Mouse (Mus musculus) forebrain, embryonic 15.5 days (tissue): ENCODE data around the gene Elfn2. TPM values are rescaled to one million over a fixed set of nuclear protein-coding genes. Genes with fewer than 3 reads are reported as not detected.

Experiments
- ATAC-seq: fragments of 200-750 bp; cut with Nextera tagmentation; replicated peaks from 2 replicates; pipeline ENCODE4 v1.8.0; 2017; ENCODE audit warnings: mild to moderate bottlenecking, moderate TSS enrichment, moderate library complexity
- H3K27ac ChIP-seq: fragments of 300-500 bp; sonication (generic); replicated peaks from 2 replicates; pipeline ENCODE4 v1.5.1; 2015; ENCODE audit warnings: mild to moderate bottlenecking, inconsistent platforms
- H3K27me3 ChIP-seq: fragments of 300-500 bp; sonication (generic); 2 replicates; pipeline ENCODE4 v1.6.1; 2015; ENCODE audit warnings: inconsistent platforms
- H3K36me3 ChIP-seq: fragments of 300-500 bp; sonication (generic); 2 replicates; pipeline ENCODE4 v1.6.1; 2015; ENCODE audit warnings: mild to moderate bottlenecking, inconsistent platforms
- H3K4me1 ChIP-seq: fragments of 300-500 bp; sonication (generic); 2 replicates; pipeline ENCODE4 v1.6.1; 2015; ENCODE audit warnings: inconsistent platforms
- H3K4me2 ChIP-seq: fragments of 300-500 bp; sonication (generic); replicated peaks from 2 replicates; pipeline ENCODE4 v1.6.1; 2015; ENCODE audit warnings: mild to moderate bottlenecking, inconsistent platforms
- H3K4me3 ChIP-seq: fragments of 300-500 bp; sonication (generic); 2 replicates; pipeline ENCODE4 v1.5.1; 2015; ENCODE audit warnings: mild to moderate bottlenecking, inconsistent platforms
- H3K9ac ChIP-seq: fragments of 300-500 bp; sonication (generic); replicated peaks from 2 replicates; pipeline ENCODE4 v1.6.1; 2015; ENCODE audit warnings: mild to moderate bottlenecking, inconsistent platforms
- H3K9me3 ChIP-seq: fragments of 300-500 bp; sonication (generic); 2 replicates; pipeline ENCODE4 v1.6.1; 2016; ENCODE audit warnings: inconsistent platforms
- WGBS: fragments of 180-500 bp; shearing (Covaris S2); methylation state at CpG from one replicate; pipeline ENCODE4 v1.1.7; 2015; ENCODE audit warnings: mixed read lengths; 5-methylcytosine and 5-hydroxymethylcytosine counted together
- polyA plus RNA-seq: library from polyadenylated mRNA; unstranded; fragments of >200 nt; fragmentation: Nextera tagmentation; extraction: Ambion mirVana; gene quantifications from 2 replicates; pipeline ENCODE4 v1.2.1, GENCODE M21; 2015

Elfn2 gene
- polyA plus RNA-seq, 1 experiment from 2014 or later = 6.8 TPM

DNA sequence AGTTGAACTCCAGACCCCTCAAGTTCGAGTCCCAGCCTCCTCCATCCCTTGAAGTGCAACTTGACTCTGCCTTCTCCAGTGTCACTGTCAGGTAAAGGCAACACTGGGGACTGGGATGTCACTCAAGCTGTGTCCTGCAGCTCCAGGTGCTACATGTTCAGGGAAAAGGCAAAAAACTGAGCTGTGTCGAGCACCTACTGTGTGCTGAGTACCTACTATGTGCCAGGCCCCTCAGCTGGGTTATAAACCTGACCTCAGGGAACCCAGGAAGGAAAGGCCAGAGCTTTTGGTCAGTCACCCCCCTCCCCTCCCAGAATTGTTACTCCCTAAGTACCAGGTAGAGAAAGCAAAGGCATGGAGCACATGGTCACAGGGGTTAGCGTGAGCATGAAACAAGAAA, 19.1 kb downstream of the Elfn2 start:
- WGBS = 61% methylated on average over 3 of the region's 3 CpGs
- Histone ChIP-seq H3K4me3 (no peak overlapping the region), H3K4me2 (no peak overlapping the region), H3K9me3 (no peaks in the 10 kb centered on the region), H3K4me1 (peaks cover 44% of the 10 kb centered on the region), H3K36me3 (no peaks in the 10 kb centered on the region), H3K27me3 (no peaks in the 10 kb centered on the region), H3K27ac (peak overlapping the region; percentile 93), H3K9ac (no peak overlapping the region)
- no peak for ATAC-seq

DNA sequence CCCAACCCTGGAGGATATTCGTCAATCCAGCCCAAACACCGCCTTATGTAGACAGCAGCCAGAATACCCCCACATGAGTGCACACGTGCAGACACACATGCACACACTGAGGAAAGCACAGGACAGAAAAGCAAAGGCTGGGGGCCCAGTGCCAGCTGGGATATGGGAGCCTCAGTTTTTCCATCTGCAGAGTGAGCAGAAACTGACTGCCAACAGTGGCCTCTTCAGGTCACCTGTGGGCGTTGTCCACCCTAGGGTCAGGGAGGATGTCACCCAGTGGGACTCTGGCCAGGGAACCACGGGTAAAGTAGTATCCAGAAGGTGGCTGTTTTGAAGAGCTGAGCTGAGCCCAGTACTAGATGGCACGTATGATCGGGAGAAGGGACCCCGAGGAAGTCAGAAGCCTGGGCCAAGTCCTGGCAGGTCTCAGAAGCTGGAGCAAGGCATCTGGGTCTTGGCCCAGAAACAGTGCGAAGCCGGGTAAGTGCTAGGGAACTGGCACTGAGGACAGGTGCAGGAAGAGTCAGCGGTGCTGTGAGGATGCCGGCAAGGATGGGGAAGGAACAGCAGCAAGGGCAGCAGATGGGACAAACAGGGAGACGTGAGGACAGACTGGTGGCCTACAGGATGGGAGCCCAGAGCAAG, 20.0 kb downstream of the Elfn2 start:
- H3K4me3 ChIP-seq = no peak overlapping the region
- H3K36me3 ChIP-seq = no peaks in the 10 kb centered on the region
- no peak overlapping the region for H3K9ac ChIP-seq
- H3K27ac ChIP-seq = peak overlapping the region; percentile 93
- peaks cover 41% of the 10 kb centered on the region for H3K4me1 ChIP-seq
- H3K4me2 ChIP-seq = peak overlapping the region; percentile 12; the same call in 1 of the 2 replicates
- no peaks in the 10 kb centered on the region for H3K9me3 ChIP-seq
- peak; percentile 74 for ATAC-seq
- 53% methylated on average over 13 of the region's 13 CpGs for WGBS
- H3K27me3 ChIP-seq = no peaks in the 10 kb centered on the region

- H3K27ac ChIP-seq = peak overlapping the region; percentile 93
- H3K27me3 ChIP-seq = no peaks in the 10 kb centered on the region
- H3K36me3 ChIP-seq = no peaks in the 10 kb centered on the region
- H3K4me1 ChIP-seq = peaks cover 41% of the 10 kb centered on the region
- H3K4me3 ChIP-seq = no peak overlapping the region
- H3K9me3 ChIP-seq = no peaks in the 10 kb centered on the region
- peak; percentile 70 for ATAC-seq
- peak overlapping the region; percentile 12; the same call in 1 of the 2 replicates for H3K4me2 ChIP-seq
- WGBS = 7% methylated on average over 5 of the region's 5 CpGs
- H3K9ac ChIP-seq = no peak overlapping the region
Observed at GRCm38 (mm10) chr15:78698084-78698483, 20.5 kb downstream of the Elfn2 start.

- H3K36me3 ChIP-seq = no peaks in the 10 kb centered on the region
- WGBS = 2% methylated on average over 5 of the region's 5 CpGs
- H3K27ac ChIP-seq = 0 out of 2 replicates have a peak overlapping the region, but pooled peaks have one; percentile 24
- no peaks in the 10 kb centered on the region for H3K27me3 ChIP-seq
- no peak overlapping the region for H3K4me3 ChIP-seq
- peaks cover 49% of the 10 kb centered on the region for H3K4me1 ChIP-seq
- H3K9ac ChIP-seq = no peak overlapping the region
- H3K4me2 ChIP-seq = no peak overlapping the region
- H3K9me3 ChIP-seq = no peaks in the 10 kb centered on the region
- ATAC-seq = no peak
Observed at GRCm38 (mm10) chr15:78695745-78696144, 22.8 kb downstream of the Elfn2 start.

DNA sequence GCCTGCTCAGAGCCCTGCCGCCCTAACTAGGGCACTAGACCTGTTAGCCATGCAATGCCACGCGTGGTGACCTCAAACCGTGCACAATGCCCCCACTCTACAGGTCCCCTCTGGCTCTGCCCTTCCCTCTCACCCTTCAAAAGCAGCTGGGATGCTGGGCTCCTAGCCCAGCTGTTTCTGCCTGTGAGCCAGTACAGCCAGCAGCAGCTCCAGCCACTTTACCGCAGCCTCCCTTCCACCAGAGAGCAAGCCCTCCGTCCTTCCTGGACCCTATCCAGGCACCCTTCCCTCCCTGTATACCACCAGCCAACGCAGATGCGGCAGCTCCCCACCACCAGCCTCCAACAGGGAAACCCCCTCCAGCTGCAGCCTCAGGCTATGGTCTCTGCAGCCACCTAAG, 26.1 kb downstream of the Elfn2 start:
- no peak overlapping the region for H3K27ac ChIP-seq
- H3K27me3 ChIP-seq = no peaks in the 10 kb centered on the region
- H3K36me3 ChIP-seq = no peaks in the 10 kb centered on the region
- WGBS = 44% methylated on average over 8 of the region's 8 CpGs
- no peak overlapping the region for H3K4me3 ChIP-seq
- H3K4me2 ChIP-seq = no peak overlapping the region
- no peaks in the 10 kb centered on the region for H3K9me3 ChIP-seq
- H3K9ac ChIP-seq = no peak overlapping the region
- H3K4me1 ChIP-seq = peaks cover 37% of the 10 kb centered on the region
- no peak for ATAC-seq

DNA sequence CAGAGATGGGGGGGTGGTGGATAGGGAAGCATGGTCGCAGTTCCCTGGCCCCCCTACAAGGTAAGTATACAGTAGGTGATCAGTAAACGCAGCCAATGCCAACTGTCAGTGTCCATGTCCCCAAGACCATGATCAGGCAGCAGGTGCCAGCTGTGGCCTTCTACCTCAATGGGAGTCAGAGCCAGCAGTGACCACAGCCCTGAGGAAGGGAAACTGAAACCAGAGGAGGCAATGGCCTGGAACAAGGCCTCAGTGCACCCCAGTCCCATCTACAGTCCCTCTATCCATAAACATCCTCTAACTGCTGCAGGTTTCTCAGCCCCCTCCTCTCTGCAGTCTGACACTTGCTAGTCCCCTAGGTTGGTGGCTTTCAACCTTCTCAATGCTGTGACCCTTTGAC, 27.9 kb downstream of the Elfn2 start:
- H3K36me3 ChIP-seq = no peaks in the 10 kb centered on the region
- ATAC-seq = no peak
- WGBS = 96% methylated on average over 2 of the region's 2 CpGs

DNA sequence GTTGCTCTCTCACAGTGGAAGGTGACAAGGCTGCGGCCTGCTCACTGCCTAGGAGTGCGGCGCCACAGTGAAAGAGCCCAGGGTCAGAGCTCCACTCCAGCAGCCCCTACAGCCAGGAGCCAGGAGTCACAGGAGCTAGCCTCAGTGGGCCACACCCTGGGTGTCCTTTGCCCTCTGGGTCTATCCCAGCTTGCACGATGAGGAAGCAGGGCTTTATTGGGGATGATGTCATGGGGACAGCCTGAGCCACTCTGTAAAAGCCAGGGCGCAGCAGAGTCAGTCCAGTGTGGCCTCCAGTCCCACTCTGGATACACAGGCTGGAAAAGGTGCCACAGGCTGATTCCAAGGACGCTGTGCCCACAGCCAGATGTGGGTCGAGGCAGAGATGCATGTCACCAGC, 31.7 kb downstream of the Elfn2 start:
- no peak overlapping the region for H3K4me2 ChIP-seq
- ATAC-seq = no peak
- H3K27ac ChIP-seq = no peak overlapping the region
- H3K4me3 ChIP-seq = no peak overlapping the region
- WGBS = 63% methylated on average over 7 of the region's 7 CpGs
- H3K36me3 ChIP-seq = no peaks in the 10 kb centered on the region
- no peak overlapping the region for H3K9ac ChIP-seq
- H3K27me3 ChIP-seq = no peaks in the 10 kb centered on the region
- H3K4me1 ChIP-seq = peaks cover 30% of the 10 kb centered on the region
- no peaks in the 10 kb centered on the region for H3K9me3 ChIP-seq

More for the DNA sequence above, 27.9 kb downstream of the Elfn2 start:
- Histone ChIP-seq H3K27ac (no peak overlapping the region), H3K4me2 (no peak overlapping the region), H3K9me3 (no peaks in the 10 kb centered on the region), H3K27me3 (no peaks in the 10 kb centered on the region), H3K4me3 (no peak overlapping the region), H3K4me1 (peaks cover 24% of the 10 kb centered on the region), H3K9ac (no peak overlapping the region)

DNA sequence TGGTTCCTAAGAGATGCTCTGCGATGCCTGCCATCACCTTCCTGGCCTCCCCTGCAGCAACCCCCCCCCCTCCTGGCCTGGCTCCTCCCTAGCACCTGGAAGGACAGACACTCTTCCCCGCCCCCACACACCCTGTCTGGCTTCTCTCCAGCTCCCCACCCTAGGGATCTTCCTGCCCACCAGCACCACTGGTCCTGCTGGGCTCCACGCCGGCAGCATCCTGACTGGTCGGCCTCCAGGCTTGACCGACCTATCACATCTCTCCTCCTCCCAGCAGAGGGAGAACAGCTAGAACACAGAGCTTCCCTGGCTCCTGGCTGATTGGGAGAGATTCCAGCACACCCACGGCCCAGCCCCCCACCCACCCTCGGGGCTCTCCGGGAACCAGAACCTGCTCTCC, 34.5 kb downstream of the Elfn2 start:
- peak overlapping the region; percentile 93 for H3K27ac ChIP-seq
- peaks cover 40% of the 10 kb centered on the region for H3K4me1 ChIP-seq
- WGBS = 3% methylated on average over 9 of the region's 9 CpGs
- ATAC-seq = peak; percentile 29; the same call in 1 of the 2 replicates
- no peaks in the 10 kb centered on the region for H3K9me3 ChIP-seq
- no peaks in the 10 kb centered on the region for H3K27me3 ChIP-seq
- no peaks in the 10 kb centered on the region for H3K36me3 ChIP-seq
- H3K9ac ChIP-seq = no peak overlapping the region
- no peak overlapping the region for H3K4me3 ChIP-seq
- peak overlapping the region; percentile 20; the same call in 1 of the 2 replicates for H3K4me2 ChIP-seq

- Histone ChIP-seq H3K9me3 (no peaks in the 10 kb centered on the region), H3K27ac (peak overlapping the region; percentile 93), H3K36me3 (no peaks in the 10 kb centered on the region), H3K4me3 (no peak overlapping the region), H3K4me2 (peak overlapping the region; percentile 20), H3K27me3 (no peaks in the 10 kb centered on the region), H3K4me1 (peaks cover 40% of the 10 kb centered on the region), H3K9ac (no peak overlapping the region; the same call in 1 of the 2 replicates)
- 6% methylated on average over 8 of the region's 8 CpGs for WGBS
- ATAC-seq = peak; percentile 66
Observed at GRCm38 (mm10) chr15:78683474-78683873, 35.1 kb downstream of the Elfn2 start.

DNA sequence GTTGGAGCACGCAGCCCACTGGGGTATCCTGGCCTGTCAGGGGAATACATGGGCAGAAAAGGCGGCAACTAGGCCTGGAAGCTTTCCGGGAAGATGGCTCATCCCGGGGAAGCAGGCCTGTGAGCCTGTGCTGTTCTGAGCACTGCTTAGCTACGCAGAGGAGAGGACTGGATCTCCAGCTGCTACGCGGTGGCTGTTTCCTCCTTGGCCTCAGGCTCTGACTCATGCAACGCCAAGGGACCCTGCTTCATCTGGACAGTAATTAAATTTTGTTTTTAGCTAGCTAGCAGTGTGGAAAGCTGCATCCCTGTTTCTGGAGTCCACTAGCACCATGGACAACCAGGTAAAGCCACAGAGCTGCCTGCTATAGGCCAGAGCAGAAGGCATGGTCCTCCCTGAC, 36.8 kb downstream of the Elfn2 start:
- no peak overlapping the region for H3K4me3 ChIP-seq
- no peak for ATAC-seq
- H3K4me1 ChIP-seq = peaks cover 38% of the 10 kb centered on the region
- no peaks in the 10 kb centered on the region for H3K9me3 ChIP-seq
- H3K9ac ChIP-seq = no peak overlapping the region
- H3K27ac ChIP-seq = no peak overlapping the region
- H3K36me3 ChIP-seq = no peaks in the 10 kb centered on the region
- 79% methylated on average over 8 of the region's 8 CpGs for WGBS
- H3K27me3 ChIP-seq = no peaks in the 10 kb centered on the region
- no peak overlapping the region for H3K4me2 ChIP-seq

DNA sequence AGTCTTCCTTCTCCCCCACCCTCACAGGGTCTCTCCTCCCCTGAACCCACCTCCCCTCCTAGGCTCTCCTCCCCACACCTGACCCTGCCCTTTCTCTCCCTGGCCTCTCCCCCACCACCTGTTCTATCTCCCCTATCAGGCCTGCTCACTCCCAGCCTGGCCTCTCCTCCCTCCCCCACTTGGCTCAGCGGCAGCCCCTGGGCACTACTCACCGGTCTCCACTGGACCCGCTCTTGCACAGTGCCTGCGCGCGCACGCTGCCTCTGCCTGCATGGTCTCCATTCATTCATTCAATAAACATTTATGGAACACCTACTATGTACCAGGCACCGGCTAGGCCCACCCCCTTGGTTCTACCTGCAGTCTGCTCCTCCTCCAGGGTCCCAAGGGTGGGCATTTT, 37.3 kb downstream of the Elfn2 start:
- no peaks in the 10 kb centered on the region for H3K9me3 ChIP-seq
- 82% methylated on average over 8 of the region's 8 CpGs for WGBS
- H3K4me3 ChIP-seq = no peak overlapping the region
- no peak overlapping the region for H3K4me2 ChIP-seq
- H3K27ac ChIP-seq = no peak overlapping the region
- H3K4me1 ChIP-seq = peaks cover 41% of the 10 kb centered on the region
- no peaks in the 10 kb centered on the region for H3K27me3 ChIP-seq
- no peaks in the 10 kb centered on the region for H3K36me3 ChIP-seq
- H3K9ac ChIP-seq = no peak overlapping the region
- ATAC-seq = no peak

- Histone ChIP-seq H3K9ac (no peak overlapping the region), H3K4me3 (no peak overlapping the region), H3K4me2 (no peak overlapping the region), H3K27ac (no peak overlapping the region), H3K4me1 (peaks cover 51% of the 10 kb centered on the region), H3K9me3 (no peaks in the 10 kb centered on the region), H3K27me3 (no peaks in the 10 kb centered on the region), H3K36me3 (no peaks in the 10 kb centered on the region)
- no peak for ATAC-seq
- WGBS = 74% methylated on average over 22 of the region's 22 CpGs
Observed at GRCm38 (mm10) chr15:78680291-78680690, 38.3 kb downstream of the Elfn2 start.

DNA sequence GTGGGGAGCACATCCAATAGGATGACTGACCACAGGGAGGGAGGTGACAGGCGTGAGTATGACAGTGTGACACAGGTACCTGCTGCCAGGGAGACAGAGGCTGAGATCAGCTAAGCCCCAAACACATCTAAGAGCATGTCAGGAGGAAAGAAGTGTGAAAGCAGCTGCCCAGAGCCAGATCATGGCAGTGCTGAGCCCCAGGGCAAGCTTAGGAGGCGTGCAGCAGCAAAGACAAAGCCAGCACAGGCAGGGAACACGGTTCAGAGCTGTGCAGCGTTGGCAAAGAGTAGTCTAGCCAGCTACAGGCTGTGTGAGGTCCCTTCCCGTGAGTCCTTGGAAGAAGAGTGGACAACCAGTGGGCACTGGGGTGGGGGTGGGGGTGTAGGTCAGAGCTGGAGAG, 40.9 kb downstream of the Elfn2 start:
- Histone ChIP-seq H3K27me3 (no peaks in the 10 kb centered on the region), H3K4me3 (no peak overlapping the region), H3K4me2 (no peak overlapping the region), H3K4me1 (peaks cover 42% of the 10 kb centered on the region), H3K36me3 (no peaks in the 10 kb centered on the region), H3K9me3 (no peaks in the 10 kb centered on the region), H3K9ac (no peak overlapping the region), H3K27ac (no peak overlapping the region; the same call in 1 of the 2 replicates)
- no peak for ATAC-seq
- WGBS = 34% methylated on average over 5 of the region's 5 CpGs
